Mouse (Mus musculus) left cerebral cortex, postnatal 4 days (tissue): ENCODE measurements around the gene Fut1. TPM values are rescaled to one million over a fixed set of nuclear protein-coding genes. Genes with fewer than 3 reads are reported as not detected.
A peak's percentile ranks its signal among the peaks of the same experiment; 100 is the strongest.
"Not testable (repeated sequence)": the region's sequence is repeated elsewhere in the genome, so short reads cannot be mapped to it uniquely, and the experiment has no call there.

Source experiments
- DNase-seq: peaks from one replicate; pipeline ENCODE4 v3.0.0-alpha.2; 2022
- intact Hi-C: fragments of 180-260 bp; cut with DNase I; formaldehyde crosslinking; loops from one replicate; pipeline ENCODE4 v1.15.1; 2025
- total RNA-seq, 2 experiments: library from RNA; stranded (reverse); gene quantifications; 2 replicates each; pipeline ENCODE4 v1.2.3; 2021

Fut1 gene
- total RNA-seq, 2 experiments from 2014 or later, result 0.14 TPM; not detected in 1

- no peak for DNase-seq
- intact Hi-C loops, result no loop called here
These were observed 20.6 kb downstream of the Fut1 start for GRCm38 (mm10) chr7:45637710-45638109.

DNA sequence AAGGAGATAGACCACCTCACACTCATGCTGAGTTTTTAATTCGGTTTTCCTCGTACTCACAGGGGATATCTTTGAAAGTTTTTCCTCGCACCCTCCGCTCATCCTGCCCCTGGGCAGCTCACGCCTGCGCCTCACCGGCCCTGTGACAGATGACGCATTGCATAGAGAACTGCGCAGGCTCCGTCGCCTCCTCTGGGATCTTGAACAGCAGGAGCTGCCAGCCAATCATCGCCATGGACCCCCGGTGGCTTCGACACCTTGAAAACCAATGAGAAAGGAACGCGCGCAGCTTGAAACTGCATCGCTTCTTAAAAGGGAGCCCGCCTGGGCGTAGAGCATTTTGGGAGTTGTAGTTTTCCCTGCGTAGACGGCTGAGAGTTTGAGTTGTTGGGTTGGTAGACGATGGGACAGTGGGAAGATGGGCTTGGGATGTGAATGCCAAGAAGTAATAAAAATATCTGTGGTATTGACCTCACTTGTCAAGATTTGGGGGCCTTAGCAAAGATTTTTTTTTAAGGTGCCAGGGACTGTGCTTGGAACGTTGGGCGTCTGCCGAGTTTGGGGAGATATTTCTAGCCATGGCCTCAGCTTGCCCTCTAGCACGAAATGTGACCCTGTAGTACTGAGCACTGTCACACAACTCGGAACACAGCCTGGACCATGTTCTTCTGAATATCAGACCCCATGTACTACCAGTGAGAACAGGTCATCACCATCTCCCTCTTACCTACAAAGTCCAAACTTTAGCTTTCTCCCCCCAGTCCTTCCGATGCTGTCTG, 21.7 kb downstream of the Fut1 start:
- intact Hi-C loops, result no loop called here
- DNase-seq, result peak; percentile 98

DNA sequence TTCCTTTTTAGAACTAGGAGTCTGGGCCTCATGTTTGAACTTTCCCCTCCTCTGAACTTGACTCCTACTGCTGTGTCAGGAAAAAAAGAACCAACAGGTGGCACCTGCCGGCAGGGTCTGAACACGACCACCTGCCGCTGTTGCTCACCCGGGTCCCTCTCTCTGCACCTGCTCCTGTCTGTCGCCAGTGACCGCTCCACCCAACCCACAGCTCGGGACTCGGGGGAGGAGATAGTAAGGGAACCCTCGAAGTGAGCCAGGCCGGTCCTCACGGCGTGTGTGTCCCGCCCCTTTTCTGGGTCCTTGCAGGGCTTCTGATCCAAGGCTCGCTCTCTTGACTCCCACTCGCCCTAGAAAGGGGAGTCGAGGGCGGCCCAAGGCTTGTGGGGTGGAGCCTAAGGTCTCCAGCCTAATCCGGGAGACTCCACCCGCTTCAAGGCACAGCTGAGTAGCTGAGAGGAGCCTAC, 22.5 kb downstream of the Fut1 start, which contains the start of gene Mamstr:
TSS of gene Mamstr (plus strand) at position 417 of the 467 bp plus-strand sequence.
- intact Hi-C loops, result loop anchor here (5.0 kb wide), 1 partner anchor 63 kb away; no protein-coding TSS in a partner anchor
- DNase-seq, result no peak

- intact Hi-C loops, result loop anchor here (5.0 kb wide), 1 partner anchor 62 kb away; no protein-coding TSS in a partner anchor
These were observed 23.3 kb downstream of the Fut1 start for GRCm38 (mm10) chr7:45640191-45640957.

GRCm38 (mm10) chr7:45641391-45642040, 24.4 kb downstream of the Fut1 start:
- intact Hi-C loops, result loop anchor here (5.0 kb wide), 1 partner anchor 61 kb away; no protein-coding TSS in a partner anchor
- DNase-seq, result peak; percentile 81

More at GRCm38 (mm10) chr7:45640191-45640957, 23.3 kb downstream of the Fut1 start:
- DNase-seq, result no peak

DNA sequence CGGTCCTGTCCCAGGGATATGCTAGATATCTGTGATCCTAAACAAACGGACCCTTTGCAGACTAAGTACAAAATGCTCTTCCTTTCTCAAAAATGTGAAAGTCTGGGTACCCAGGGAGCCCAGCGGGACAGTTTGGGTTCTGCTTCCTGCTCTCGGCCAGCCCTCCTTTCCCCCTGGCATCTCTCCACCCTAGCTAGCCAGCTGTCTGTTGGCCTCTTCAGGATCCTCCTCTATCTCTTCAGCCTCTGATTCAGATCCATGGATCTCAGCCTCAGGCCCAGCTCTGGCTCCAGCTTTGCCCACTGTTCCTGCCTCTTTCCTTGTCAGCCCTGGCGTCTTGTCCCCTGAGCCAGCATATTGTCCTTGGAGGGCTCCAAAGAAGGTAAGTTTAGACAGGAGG, 25.0 kb downstream of the Fut1 start:
- peak; percentile 70 for DNase-seq
- intact Hi-C loops, result loop anchor here (5.0 kb wide), 1 partner anchor 60 kb away; no protein-coding TSS in a partner anchor

GRCm38 (mm10) chr7:45642503-45643255, 25.6 kb downstream of the Fut1 start:
- intact Hi-C loops, result loop anchor here (5.0 kb wide), 1 partner anchor 60 kb away; no protein-coding TSS in a partner anchor
- DNase-seq, result no peak

GRCm38 (mm10) chr7:45643441-45644178, 26.5 kb downstream of the Fut1 start:
- peak; percentile 99 for DNase-seq
- intact Hi-C loops, result loop anchor here (5.0 kb wide), 1 partner anchor 59 kb away; no protein-coding TSS in a partner anchor

DNA sequence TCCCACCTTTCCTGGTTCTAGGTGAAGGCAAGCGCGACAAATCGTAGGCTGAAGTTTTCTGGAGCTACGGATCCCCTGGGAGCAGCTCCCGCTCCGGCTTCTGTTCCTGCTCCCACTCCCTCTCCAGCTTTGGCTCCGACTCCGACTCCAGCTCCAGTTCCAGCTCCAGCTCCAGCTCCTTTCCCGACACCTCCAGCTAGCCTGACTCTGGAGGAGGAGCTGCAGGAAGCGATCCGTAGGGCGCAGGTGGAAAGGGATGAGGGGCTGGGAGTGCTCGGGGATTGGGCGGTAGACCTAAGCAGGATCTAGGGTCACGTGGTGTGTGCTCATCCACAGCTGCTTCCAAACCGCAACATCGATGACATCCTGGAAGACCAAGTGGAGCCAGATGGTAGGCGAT, 27.1 kb downstream of the Fut1 start:
- peak; percentile 68 for DNase-seq
- intact Hi-C loops, result loop anchor here (5.0 kb wide), 1 partner anchor 58 kb away; no protein-coding TSS in a partner anchor

DNA sequence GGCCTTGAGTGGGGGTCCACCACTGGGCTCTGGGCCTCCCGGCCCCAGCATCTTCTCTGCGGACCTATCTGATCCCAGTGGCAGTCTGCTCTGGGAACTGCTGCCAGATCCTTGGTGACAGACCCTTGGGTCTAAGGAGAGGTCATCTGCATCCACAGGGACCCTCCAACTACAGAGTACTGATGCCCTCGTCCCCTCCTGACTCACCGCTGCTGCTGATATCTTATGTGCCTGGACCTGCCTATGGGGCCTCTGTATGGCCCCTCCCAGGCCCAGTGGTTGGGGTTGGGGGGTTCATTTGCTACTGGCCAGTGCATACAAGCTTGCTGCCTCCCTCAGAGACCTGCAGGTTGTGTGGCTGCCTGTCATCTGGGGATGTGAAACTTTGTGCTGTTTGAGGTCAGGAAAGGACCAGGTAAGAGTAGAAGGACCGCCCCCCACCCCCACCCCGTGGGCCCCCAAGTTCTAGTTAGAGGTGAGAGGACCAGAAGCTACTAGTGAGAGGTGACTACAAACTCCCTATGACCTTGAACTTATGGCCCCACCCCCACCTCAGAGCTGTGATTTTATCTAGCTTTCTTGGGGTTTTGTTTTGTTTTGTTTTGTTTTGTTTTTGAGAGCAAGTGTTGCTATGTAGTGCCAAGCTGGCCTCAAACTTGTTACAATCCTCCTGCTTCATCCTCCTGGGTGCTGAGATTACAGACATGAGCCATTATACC, 27.9 kb downstream of the Fut1 start:
- intact Hi-C loops, result loop anchor here (5.0 kb wide), 1 partner anchor 57 kb away; no protein-coding TSS in a partner anchor
- DNase-seq, result no peak

DNA sequence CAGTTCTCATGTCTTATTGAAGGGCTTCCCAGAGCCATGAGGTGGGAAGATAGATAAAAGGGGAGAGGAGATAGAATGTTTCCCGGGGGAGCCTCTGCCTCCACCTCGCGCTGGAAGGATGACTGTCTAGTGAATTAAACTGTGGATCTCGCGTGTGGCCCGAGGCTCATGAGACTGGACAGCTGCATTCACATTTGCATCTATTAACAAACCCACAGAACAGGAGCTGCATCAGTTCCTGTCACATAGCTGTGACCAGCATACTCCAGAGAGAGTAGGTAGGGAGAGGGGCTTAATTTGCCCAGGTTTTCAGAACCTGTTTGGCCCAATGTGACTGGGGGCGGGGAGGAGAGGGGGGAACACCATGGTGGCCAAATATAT, 28.5 kb downstream of the Fut1 start:
- DNase-seq, result no peak
- intact Hi-C loops, result no loop called here

DNA sequence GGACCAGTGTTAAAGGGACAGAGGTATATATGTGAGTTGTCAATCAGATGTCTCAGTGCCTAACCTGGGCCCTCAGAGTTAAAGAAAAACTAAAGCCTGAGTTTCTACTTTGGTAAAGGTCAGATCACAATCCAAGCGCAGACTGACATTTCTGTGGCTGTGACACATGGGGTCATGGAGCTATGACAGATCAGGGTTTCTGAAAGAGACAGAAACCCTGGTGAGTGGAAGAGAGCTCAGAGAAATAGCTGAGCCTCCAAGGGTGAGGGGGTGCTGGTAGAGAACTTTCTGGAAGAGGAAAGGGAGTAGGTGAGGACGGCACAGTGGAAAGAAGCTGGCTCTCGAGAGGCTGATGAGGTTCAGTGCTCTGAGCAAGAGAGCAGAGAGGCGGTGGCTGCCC, 29.6 kb downstream of the Fut1 start:
- intact Hi-C loops, result no loop called here

DNA sequence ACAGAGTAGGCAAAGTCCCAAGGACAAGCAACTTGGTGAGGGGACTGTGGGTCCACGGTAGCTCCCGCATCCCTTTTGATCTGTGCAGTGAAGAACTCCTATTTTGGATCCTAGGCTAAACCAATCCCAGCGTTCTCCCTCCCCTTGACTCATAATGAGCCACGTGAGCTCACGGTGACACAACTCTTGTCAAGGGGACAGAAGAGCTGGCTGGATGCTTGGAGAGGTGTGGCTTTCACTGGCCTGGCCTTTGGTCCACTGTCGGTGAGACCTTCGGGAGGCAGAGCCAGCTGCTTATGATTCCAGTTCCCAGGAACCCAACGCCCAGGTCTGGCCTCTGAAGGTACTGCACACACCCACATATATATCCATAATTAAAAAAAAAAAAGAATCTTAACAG, 32.3 kb downstream of the Fut1 start:
- intact Hi-C loops, result no loop called here
- no peak for DNase-seq

More for the DNA sequence above, 29.6 kb downstream of the Fut1 start:
- DNase-seq, result no peak

GRCm38 (mm10) chr7:45650484-45650883, 33.4 kb downstream of the Fut1 start:
- DNase-seq, intact Hi-C loops: not testable (repeated sequence)

GRCm38 (mm10) chr7:45654424-45655047, 37.4 kb downstream of the Fut1 start:
- intact Hi-C loops, result no loop called here
- no peak for DNase-seq

- intact Hi-C loops, result no loop called here
- DNase-seq, result no peak
These were observed 43.8 kb downstream of the Fut1 start for GRCm38 (mm10) chr7:45660746-45661478.

GRCm38 (mm10) chr7:45661702-45662101, 44.6 kb downstream of the Fut1 start:
- intact Hi-C loops, DNase-seq: not testable (repeated sequence)
